Mouse (Mus musculus) hindbrain, embryonic 15.5 days (tissue): Measurements from ENCODE around the gene Bmp5. TPM values are rescaled to one million over a fixed set of nuclear protein-coding genes. Genes with fewer than 3 reads are reported as not detected.

Experiments used
- ATAC-seq: fragments of 200-750 bp; cut with Nextera tagmentation; 2 replicates; pipeline ENCODE4 v1.8.0; 2017; ENCODE audit warnings: low read depth, moderate number of reproducible peaks, moderate TSS enrichment; ENCODE audit not compliant: low FRiP score
- H3K27ac ChIP-seq: fragments of 300-500 bp; sonication (generic); replicated peaks from 2 replicates; pipeline ENCODE4 v1.5.1; 2015; ENCODE audit warnings: mild to moderate bottlenecking, inconsistent platforms
- H3K27me3 ChIP-seq: fragments of 300-500 bp; sonication (generic); 2 replicates; pipeline ENCODE4 v1.6.1; 2015; ENCODE audit warnings: control low read depth, inconsistent platforms
- H3K36me3 ChIP-seq: fragments of 300-500 bp; sonication (generic); 2 replicates; pipeline ENCODE4 v1.6.1; 2015; ENCODE audit warnings: control low read depth, inconsistent platforms
- H3K4me1 ChIP-seq: fragments of 300-500 bp; sonication (generic); replicated peaks from 2 replicates; pipeline ENCODE4 v1.6.1; 2015; ENCODE audit warnings: control low read depth, inconsistent platforms
- H3K4me2 ChIP-seq: fragments of 300-500 bp; sonication (generic); 2 replicates; pipeline ENCODE4 v1.6.1; 2015; ENCODE audit warnings: moderate library complexity, mild to moderate bottlenecking, inconsistent platforms
- H3K4me3 ChIP-seq: fragments of 300-500 bp; sonication (generic); 2 replicates; pipeline ENCODE4 v1.5.1; 2015; ENCODE audit warnings: mild to moderate bottlenecking, inconsistent platforms
- H3K9ac ChIP-seq: fragments of 300-500 bp; sonication (generic); 2 replicates; pipeline ENCODE4 v1.6.1; 2015; ENCODE audit warnings: inconsistent platforms
- H3K9me3 ChIP-seq: fragments of 300-500 bp; sonication (generic); 2 replicates; pipeline ENCODE4 v1.6.1; 2016; ENCODE audit warnings: control low read depth, inconsistent platforms
- WGBS: fragments of 180-500 bp; shearing (Covaris S2); methylation state at CpG from one replicate; pipeline ENCODE4 v1.1.7; 2015; 5-methylcytosine and 5-hydroxymethylcytosine counted together
- polyA plus RNA-seq: library from polyadenylated mRNA; unstranded; fragments of >200 nt; fragmentation: Nextera tagmentation; extraction: Ambion mirVana; gene quantifications from 2 replicates; pipeline ENCODE4 v1.2.1, GENCODE M21; 2015

Gene Bmp5
- 2.6 and 3.9 TPM in 2 replicates for polyA plus RNA-seq

DNA sequence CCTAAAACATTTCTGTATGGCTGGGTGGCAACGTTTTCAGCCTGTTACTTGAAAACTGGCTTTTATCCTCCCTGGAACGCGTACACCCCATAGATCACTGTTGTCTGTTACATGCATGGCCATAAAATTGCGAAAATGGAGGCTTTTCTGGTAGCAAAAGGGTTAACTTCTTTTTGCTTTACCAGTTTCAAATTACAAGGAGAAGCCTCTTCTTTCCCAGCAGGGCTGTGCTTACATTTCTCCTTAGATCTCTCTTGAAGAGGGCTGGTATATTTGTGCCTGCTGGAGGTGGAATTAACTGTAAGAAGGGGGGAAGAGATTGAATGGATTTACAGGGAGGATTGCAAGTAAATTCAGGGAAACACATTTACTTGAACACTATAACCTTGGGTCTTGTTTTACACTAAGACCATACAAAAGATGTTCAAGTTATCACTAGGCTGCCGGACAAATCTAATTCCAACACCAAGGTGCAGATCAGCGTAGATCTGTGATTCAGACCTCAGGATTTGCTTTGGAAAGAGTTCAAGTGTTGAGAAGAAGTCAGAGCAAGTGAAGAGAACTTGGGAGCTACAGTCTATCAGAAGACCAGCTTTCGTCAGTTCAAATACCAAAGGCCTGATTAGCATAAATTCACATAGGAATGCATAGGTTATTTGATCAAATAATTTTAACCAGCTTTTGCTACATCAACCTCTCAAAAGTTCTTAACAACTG is at the start of gene Bmp5:
TSS of gene Bmp5 (plus strand) at position 236 of the 717 bp plus-strand sequence.
- Histone ChIP-seq H3K4me1 (no peaks in the 10 kb centered on the region), H3K4me2 (no peak within 1 kb of the TSS), H3K9ac (no peak within 1 kb of the TSS), H3K27me3 (no peaks in the 10 kb centered on the region), H3K4me3 (no peak within 1 kb of the TSS), H3K27ac (no peak within 1 kb of the TSS), H3K9me3 (no peaks in the 10 kb centered on the region), H3K36me3 (no peaks in the 10 kb centered on the region)
- WGBS: 42% methylated on average over 7 of the region's 7 CpGs
- ATAC-seq: no peak

DNA sequence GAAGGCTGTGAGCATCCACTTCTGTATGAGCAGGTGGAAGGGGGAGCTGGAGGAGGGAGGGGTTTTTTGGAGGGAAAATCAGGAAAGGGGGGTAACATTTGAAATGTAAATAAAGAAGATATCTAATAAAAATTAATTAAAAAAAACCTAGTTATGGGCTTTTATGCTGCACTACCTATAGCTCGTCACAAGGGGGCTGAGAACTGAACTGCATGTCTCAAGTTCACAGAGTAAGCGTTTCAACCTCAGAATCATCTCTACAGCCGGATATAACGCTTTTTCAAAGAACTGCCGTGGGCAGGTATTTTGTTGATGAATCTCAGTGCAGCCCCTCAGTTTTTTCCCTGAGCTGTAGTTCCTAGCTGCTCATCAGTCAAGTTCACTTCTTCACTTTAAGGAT is 15.1 kb upstream of the Bmp5 start:
- 35% methylated on average over 5 of the region's 5 CpGs for WGBS
- Histone ChIP-seq H3K9me3 (no peaks in the 10 kb centered on the region), H3K27me3 (no peaks in the 10 kb centered on the region), H3K4me3 (no peak overlapping the region), H3K4me2 (no peak overlapping the region), H3K27ac (no peak overlapping the region), H3K4me1 (no peaks in the 10 kb centered on the region), H3K36me3 (no peaks in the 10 kb centered on the region), H3K9ac (no peak overlapping the region)
- ATAC-seq: no peak

DNA sequence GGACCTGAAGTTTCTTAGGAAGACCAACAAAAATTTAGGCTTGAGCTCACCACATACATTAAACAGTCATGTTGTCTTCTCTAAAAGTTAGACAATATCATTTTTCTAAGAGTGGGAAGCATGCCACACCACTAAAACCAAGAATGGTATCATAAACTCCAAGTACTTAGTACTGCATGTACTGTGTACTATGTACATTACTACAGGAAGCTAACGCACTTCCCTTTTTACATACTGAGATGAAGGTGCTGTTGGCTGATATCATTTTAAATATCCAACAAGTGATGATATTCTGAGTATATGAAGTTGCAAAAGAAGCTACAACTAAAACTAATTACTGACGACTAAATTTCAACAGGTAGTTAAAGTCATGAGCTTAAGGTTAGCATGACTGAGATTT is 13.6 kb upstream of the Bmp5 start:
- WGBS: 91% methylated on average over 2 of the region's 2 CpGs
- Histone ChIP-seq H3K4me3 (no peak overlapping the region), H3K4me2 (no peak overlapping the region), H3K27me3 (no peaks in the 10 kb centered on the region), H3K9ac (no peak overlapping the region), H3K36me3 (no peaks in the 10 kb centered on the region), H3K4me1 (no peaks in the 10 kb centered on the region), H3K27ac (no peak overlapping the region), H3K9me3 (no peaks in the 10 kb centered on the region)
- no peak for ATAC-seq

DNA sequence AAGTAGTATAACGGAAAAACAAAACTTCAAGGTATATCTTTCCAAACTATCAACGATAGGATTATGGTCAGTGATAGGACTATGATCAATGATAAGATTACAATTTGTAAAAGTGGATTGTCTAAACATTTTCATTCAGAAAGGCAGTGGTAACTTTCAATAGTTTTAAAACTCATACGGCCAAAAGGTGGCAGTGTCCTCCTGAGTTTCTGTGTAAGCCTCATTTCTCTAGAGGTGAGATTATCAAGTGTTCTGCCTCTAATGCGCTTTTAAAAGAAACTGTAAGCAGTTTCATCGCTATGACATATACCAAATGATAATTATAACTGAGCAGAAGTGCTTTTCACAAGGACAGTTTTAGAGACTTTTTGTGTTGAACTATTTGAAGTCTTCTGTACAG is 12.7 kb upstream of the Bmp5 start:
- Histone ChIP-seq H3K4me1 (no peaks in the 10 kb centered on the region), H3K4me3 (no peak overlapping the region), H3K27ac (no peak overlapping the region), H3K36me3 (no peaks in the 10 kb centered on the region), H3K9ac (no peak overlapping the region), H3K27me3 (no peaks in the 10 kb centered on the region), H3K4me2 (no peak overlapping the region), H3K9me3 (no peaks in the 10 kb centered on the region)
- no peak for ATAC-seq
- 42% methylated on average over 5 of the region's 5 CpGs for WGBS

DNA sequence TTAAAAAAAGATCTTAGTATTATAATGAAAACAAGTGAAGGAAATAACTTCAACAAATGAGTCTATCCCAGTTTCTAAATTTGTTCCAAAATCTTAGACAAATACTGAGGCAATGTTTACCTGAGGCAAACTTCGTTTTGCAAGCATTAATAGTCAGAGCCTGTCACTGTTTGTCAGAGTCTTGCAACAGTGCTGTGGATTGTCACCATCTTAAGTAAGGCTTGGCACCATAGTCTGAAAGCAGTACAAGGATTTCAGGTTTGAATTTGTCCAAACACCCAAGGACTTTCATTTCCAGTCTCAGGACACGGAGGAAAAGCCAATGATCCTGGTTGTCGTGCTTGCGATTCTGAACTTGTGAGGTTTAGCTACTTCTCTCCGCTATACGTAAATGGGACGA is 10.4 kb upstream of the Bmp5 start:
- Histone ChIP-seq H3K4me1 (no peaks in the 10 kb centered on the region), H3K9ac (no peak overlapping the region), H3K4me3 (no peak overlapping the region), H3K36me3 (no peaks in the 10 kb centered on the region), H3K4me2 (no peak overlapping the region), H3K9me3 (no peaks in the 10 kb centered on the region), H3K27ac (no peak overlapping the region), H3K27me3 (no peaks in the 10 kb centered on the region)
- ATAC-seq: no peak
- 94% methylated on average over 7 of the region's 7 CpGs for WGBS

DNA sequence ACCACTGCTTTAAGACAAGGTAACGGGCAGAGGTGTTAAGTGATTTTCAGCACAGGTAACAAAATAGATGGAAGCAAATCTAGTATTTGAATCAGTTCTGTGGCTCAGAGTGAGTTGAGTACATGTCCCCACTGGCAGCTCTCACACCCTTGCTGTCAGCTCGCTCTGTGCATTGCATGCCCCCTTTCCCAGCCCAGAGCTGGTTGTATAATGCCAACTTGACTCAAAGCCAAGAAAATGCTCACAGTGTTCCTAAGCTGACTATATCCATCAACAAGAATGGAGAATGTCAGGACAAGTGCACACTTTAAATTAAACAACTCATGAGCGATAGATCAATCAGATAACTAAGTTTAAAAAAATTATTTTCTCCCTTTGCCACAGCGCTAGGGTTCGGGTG is 8.6 kb upstream of the Bmp5 start:
- 83% methylated on average over 5 of the region's 5 CpGs for WGBS
- no peak overlapping the region for H3K4me3 ChIP-seq
- no peaks in the 10 kb centered on the region for H3K36me3 ChIP-seq
- no peak overlapping the region for H3K27ac ChIP-seq
- no peaks in the 10 kb centered on the region for H3K27me3 ChIP-seq
- no peak overlapping the region for H3K9ac ChIP-seq
- ATAC-seq: no peak
- H3K9me3 ChIP-seq: no peaks in the 10 kb centered on the region
- no peak overlapping the region for H3K4me2 ChIP-seq
- H3K4me1 ChIP-seq: no peaks in the 10 kb centered on the region

DNA sequence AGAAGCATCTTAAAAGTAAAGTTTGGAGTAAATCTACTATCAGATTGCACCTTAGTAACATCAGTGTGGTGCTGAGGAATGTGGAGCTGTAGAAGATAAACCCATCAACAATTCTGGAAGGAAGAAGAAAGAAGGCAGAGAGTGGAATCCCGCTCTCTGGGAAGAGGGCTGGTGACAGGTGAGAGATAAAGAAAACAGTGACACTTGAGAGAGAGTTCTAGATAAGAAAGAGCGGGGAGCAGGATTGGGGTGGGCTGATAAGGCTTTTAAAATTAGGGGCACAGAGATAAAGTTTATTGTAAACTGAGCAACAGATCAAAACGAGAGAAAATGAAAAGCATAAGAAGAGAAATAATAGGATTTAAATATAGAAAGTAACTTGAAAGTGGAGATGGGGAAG is 6.1 kb upstream of the Bmp5 start:
- Histone ChIP-seq H3K36me3 (no peaks in the 10 kb centered on the region), H3K27me3 (no peaks in the 10 kb centered on the region), H3K4me3 (no peak overlapping the region), H3K4me2 (no peak overlapping the region), H3K4me1 (no peaks in the 10 kb centered on the region), H3K27ac (no peak overlapping the region), H3K9ac (no peak overlapping the region), H3K9me3 (no peaks in the 10 kb centered on the region)
- WGBS: 80% methylated on average over 3 of the region's 3 CpGs
- ATAC-seq: no peak

DNA sequence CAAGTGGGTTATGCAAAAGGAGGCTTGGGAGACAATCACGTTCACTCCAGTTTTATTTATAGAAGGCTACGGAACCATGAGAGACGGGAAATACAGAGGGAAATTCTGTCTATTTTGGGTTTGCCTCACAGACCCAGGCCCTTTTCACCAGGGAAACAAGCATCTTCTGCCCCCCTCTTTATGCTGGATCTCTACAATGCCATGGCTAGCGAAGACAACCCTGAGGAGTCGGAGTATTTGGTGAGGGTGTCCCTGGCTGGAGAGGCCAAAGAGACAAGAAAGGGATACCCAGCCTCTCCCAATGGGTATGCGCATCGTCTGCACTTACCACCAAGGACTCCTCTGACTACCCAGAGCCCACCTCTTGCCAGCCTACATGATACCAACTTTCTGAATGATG is 989 bp downstream of the Bmp5 start:
- 68% methylated on average over 7 of the region's 7 CpGs for WGBS
- H3K4me3 ChIP-seq: no peak overlapping the region
- no peaks in the 10 kb centered on the region for H3K27me3 ChIP-seq
- no peak overlapping the region for H3K27ac ChIP-seq
- H3K9ac ChIP-seq: no peak overlapping the region
- no peak for ATAC-seq
- no peak overlapping the region for H3K4me2 ChIP-seq
- no peaks in the 10 kb centered on the region for H3K4me1 ChIP-seq
- H3K36me3 ChIP-seq: no peaks in the 10 kb centered on the region
- no peaks in the 10 kb centered on the region for H3K9me3 ChIP-seq

DNA sequence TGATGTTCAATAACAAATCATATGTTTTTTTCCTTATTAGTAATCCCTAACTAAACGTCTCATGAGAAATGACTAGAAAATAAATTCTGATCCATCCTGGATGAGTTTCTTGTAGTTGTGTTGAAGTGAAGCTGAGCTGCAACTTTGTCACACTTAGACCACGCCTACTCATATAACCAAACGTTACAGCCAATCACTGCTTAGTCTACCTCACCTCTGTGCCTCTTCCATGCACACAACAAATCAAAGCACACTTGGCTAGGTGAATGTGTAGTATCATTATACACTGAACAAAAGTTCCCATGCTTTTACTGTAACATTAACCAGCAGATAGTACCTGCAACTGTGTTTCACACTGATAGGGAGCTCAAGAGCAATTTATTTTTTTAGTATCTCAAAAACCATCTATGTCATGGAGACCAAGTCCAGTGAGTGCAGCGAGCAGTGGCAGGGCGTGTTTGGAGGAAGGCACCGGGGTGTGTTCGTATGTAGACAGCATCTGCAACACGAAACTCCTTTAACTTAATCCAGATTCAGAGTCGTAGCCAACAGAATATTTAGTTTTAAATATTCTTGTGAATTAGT is 3.7 kb downstream of the Bmp5 start:
- H3K36me3 ChIP-seq: no peaks in the 10 kb centered on the region
- H3K27me3 ChIP-seq: no peaks in the 10 kb centered on the region
- H3K9me3 ChIP-seq: no peaks in the 10 kb centered on the region
- no peak overlapping the region for H3K27ac ChIP-seq
- no peak overlapping the region for H3K4me3 ChIP-seq
- WGBS: 79% methylated on average over 9 of the region's 9 CpGs
- no peak overlapping the region for H3K9ac ChIP-seq
- H3K4me2 ChIP-seq: no peak overlapping the region
- no peak for ATAC-seq
- H3K4me1 ChIP-seq: no peaks in the 10 kb centered on the region

DNA sequence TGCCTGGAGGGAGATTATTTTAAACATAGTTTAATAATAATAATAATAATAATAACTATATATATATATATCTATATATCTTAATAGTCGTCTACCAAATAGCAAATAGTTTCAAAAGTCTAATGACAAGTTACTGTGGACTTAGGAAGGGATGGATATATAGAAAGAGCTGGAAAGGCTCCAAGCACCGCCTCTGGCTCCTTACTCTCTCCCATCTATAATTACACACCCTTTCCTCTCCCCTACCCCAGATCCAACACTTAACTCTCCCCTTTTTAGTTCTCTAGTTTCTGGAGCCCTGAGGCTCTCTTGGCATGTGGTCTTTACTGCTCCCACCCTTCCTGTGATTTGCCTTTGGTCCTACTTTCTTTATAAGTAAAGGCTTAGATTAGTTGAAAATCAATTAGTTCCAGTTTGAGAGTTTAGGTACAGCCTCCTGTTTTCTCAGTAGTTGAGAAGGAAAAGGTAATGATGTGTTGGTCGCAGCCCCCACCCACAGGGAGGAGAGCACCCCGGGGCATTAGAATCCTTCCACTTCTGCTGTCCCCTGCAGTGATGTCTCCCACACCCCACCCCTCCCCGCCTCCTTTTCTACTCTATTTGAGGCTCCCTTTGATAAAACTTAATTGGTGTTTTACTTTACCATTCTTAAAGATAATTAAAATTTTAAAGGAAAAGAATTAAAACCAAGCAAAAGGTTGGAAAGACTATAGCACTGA is 5.6 kb downstream of the Bmp5 start:
- H3K4me3 ChIP-seq: no peak overlapping the region

DNA sequence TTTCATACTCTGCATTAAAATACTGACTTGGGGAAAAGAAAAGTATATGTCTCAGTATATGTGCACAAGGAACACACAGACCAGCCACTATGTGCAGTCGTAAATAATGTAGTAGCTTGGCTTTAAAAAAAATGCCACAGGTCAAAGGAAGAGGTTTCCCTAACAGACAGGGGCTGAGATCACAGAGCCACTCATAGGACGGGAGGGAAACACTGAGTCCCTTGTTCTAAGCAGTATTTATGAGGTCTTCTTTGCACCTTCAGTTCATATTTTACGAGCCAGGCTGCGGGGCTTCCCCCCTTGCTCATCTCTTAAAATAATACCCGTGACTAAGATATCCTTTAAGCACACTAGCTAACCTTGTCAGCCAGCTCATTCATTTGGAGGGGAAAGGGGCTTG is 6.4 kb downstream of the Bmp5 start:
- WGBS: 41% methylated on average over 5 of the region's 5 CpGs
- no peaks in the 10 kb centered on the region for H3K9me3 ChIP-seq
- H3K27ac ChIP-seq: no peak overlapping the region
- H3K36me3 ChIP-seq: no peaks in the 10 kb centered on the region
- H3K4me2 ChIP-seq: no peak overlapping the region
- H3K9ac ChIP-seq: no peak overlapping the region
- ATAC-seq: no peak
- H3K27me3 ChIP-seq: no peaks in the 10 kb centered on the region
- no peaks in the 10 kb centered on the region for H3K4me1 ChIP-seq
- no peak overlapping the region for H3K4me3 ChIP-seq

More for the DNA sequence above, 5.6 kb downstream of the Bmp5 start:
- Histone ChIP-seq H3K4me2 (no peak overlapping the region), H3K9ac (no peak overlapping the region), H3K27me3 (no peaks in the 10 kb centered on the region), H3K4me1 (no peaks in the 10 kb centered on the region), H3K36me3 (no peaks in the 10 kb centered on the region), H3K9me3 (no peaks in the 10 kb centered on the region), H3K27ac (no peak overlapping the region)
- 36% methylated on average over 5 of the region's 5 CpGs for whole genome bisulfite sequencing
- no peak for ATAC-seq

DNA sequence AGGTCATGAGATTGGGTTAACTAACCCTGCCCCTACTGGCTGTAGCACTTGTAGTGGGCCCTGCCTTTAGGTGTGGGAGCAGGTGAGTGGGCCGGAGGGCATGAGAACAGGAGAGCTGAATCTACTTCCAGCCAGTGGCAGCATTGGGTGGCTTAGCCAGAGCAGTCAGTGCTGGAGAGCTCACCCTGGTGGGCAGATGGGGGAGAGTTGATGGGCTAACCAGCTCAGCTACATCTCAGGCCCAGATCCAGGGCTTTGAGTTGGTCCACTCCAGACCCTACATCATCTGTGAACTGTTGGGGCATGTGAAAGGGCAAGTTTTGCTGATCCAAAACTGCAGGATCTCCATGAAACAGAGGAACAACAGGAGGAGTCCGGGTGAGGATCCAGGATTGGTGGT is 8.4 kb downstream of the Bmp5 start:
- no peaks in the 10 kb centered on the region for H3K4me1 ChIP-seq
- no peak overlapping the region for H3K27ac ChIP-seq
- H3K4me3 ChIP-seq: no peak overlapping the region
- 93% methylated on average over 2 of the region's 2 CpGs for WGBS
- H3K9ac ChIP-seq: no peak overlapping the region
- H3K27me3 ChIP-seq: no peaks in the 10 kb centered on the region
- H3K4me2 ChIP-seq: no peak overlapping the region
- no peaks in the 10 kb centered on the region for H3K9me3 ChIP-seq
- no peak for ATAC-seq
- no peaks in the 10 kb centered on the region for H3K36me3 ChIP-seq
